In genomic region chr19:33092575-33092974, GRCm38 (mm10) we compare ENCODE assay signal across 16 mouse cellular contexts.
"Had no signal": no experiment of that assay in that cellular context is flagged by ENCODE, and none has a peak within 500 bp of the region (broad histone marks: within the 10 kb centered on the region; RNA-seq: fewer than 3 reads in every experiment).

No protein-coding gene starts in this region.

- H3K9me3 ChIP-seq: megakaryocyte, embryonic 14.5 days; midbrain, embryonic 13.5 days; midbrain, embryonic 15.5 days; neural tube, embryonic 12.5 days had no signal

- H3K27me3 ChIP-seq: megakaryocyte, embryonic 14.5 days; midbrain, embryonic 15.5 days; neural tube, embryonic 12.5 days had no signal

- H3K4me1 ChIP-seq: midbrain, embryonic 13.5 days; midbrain, embryonic 15.5 days; neural tube, embryonic 12.5 days had no signal

- H3K4me2 ChIP-seq: lung, embryonic 14.5 days; midbrain, embryonic 11.5 days; midbrain, embryonic 13.5 days; midbrain, embryonic 15.5 days; neural tube, embryonic 12.5 days had no signal

- ATAC-seq: midbrain, embryonic 13.5 days; midbrain, embryonic 15.5 days had no signal

- H3K4me3 ChIP-seq: megakaryocyte, embryonic 14.5 days; midbrain, embryonic 13.5 days; midbrain, embryonic 15.5 days; neural tube, embryonic 12.5 days had no signal

- H3K9ac ChIP-seq: liver, embryonic 14.5 days; lung, embryonic 14.5 days; midbrain, embryonic 13.5 days; midbrain, embryonic 15.5 days; neural tube, embryonic 12.5 days had no signal

- DNase-seq: lung, adult 18-20 months; lung, embryonic 14.5 days; lung, postnatal 14 days; lung, postnatal 4 days; right cerebral cortex, postnatal 14 days; right cerebral cortex, postnatal 4 days; spleen, adult 18-20 months; thymus, adult 18-20 months; thymus, postnatal 25 days; thymus, postnatal 4 days had no signal

- H3K36me3 ChIP-seq: midbrain, embryonic 13.5 days; midbrain, embryonic 15.5 days; neural tube, embryonic 12.5 days had no signal

- H3K27ac ChIP-seq: liver, embryonic 14.5 days; midbrain, embryonic 13.5 days; midbrain, embryonic 15.5 days; neural tube, embryonic 12.5 days had no signal
